Mouse (Mus musculus) ES-Bruce4 (cell line): ENCODE results near the gene Rasa2. TPM values are rescaled to one million over a fixed set of nuclear protein-coding genes. Genes with fewer than 3 reads are reported as not detected.
"Not testable (repeated sequence)": the region's sequence is repeated elsewhere in the genome, so short reads cannot be mapped to it uniquely, and the experiment has no call there.

ENCODE experiments used
- H3K27ac ChIP-seq: 2 replicates; pipeline ENCODE4 v1.5.1; 2012; ENCODE audit warnings: low read length, inconsistent platforms; ENCODE audit not compliant: insufficient read depth
- H3K27me3 ChIP-seq: 2 replicates; pipeline ENCODE4 v1.6.1; 2012; ENCODE audit warnings: mild to moderate bottlenecking, low read length, inconsistent platforms; ENCODE audit not compliant: control insufficient read depth, poor library complexity, insufficient read depth, severe bottlenecking
- H3K36me3 ChIP-seq: 2 replicates; pipeline ENCODE4 v1.6.1; 2012; ENCODE audit warnings: inconsistent platforms, mild to moderate bottlenecking, low read length, moderate library complexity; ENCODE audit not compliant: control insufficient read depth, poor library complexity, insufficient read depth, severe bottlenecking
- H3K4me1 ChIP-seq: one replicate; pipeline ENCODE4 v1.8.1; 2011; ENCODE audit warnings: low read length; ENCODE audit not compliant: control insufficient read depth, insufficient read depth
- H3K4me3 ChIP-seq: 2 replicates; pipeline ENCODE4 v1.5.1; 2011; ENCODE audit warnings: low read depth, mild to moderate bottlenecking, low read length
- H3K9ac ChIP-seq: 2 replicates; pipeline ENCODE4 v1.6.1; 2012; ENCODE audit warnings: low read depth, mild to moderate bottlenecking, inconsistent platforms; ENCODE audit not compliant: poor library complexity, severe bottlenecking
- H3K9me3 ChIP-seq: replicated peaks from 2 replicates; pipeline ENCODE4 v1.6.1; 2012; ENCODE audit warnings: mild to moderate bottlenecking, low read length, inconsistent platforms; ENCODE audit not compliant: control insufficient read depth, poor library complexity, insufficient read depth, severe bottlenecking
- CTCF ChIP-seq: IDR thresholded peaks from one replicate; pipeline ENCODE4 v1.8.1; 2011; ENCODE audit warnings: low read depth, low read length
- EP300 ChIP-seq: IDR thresholded peaks from 2 replicates; pipeline ENCODE4 v1.6.1; 2011; ENCODE audit warnings: low read depth, low read length; ENCODE audit not compliant: insufficient read depth
- POLR2A ChIP-seq: IDR thresholded peaks from one replicate; pipeline ENCODE4 v1.8.1; 2011; ENCODE audit warnings: low read length; ENCODE audit not compliant: insufficient read depth
- polyA plus RNA-seq: library from polyadenylated mRNA; stranded (reverse); fragments of >200 nt; gene quantifications from 2 replicates; pipeline ENCODE4 v1.2.4, GENCODE M21; 2011; ENCODE audit warnings: low read depth; ENCODE audit not compliant: missing spikeins, insufficient read depth, insufficient read length

Rasa2 gene
- 16.9 and 18.3 TPM in 2 replicates for polyA plus RNA-seq

DNA sequence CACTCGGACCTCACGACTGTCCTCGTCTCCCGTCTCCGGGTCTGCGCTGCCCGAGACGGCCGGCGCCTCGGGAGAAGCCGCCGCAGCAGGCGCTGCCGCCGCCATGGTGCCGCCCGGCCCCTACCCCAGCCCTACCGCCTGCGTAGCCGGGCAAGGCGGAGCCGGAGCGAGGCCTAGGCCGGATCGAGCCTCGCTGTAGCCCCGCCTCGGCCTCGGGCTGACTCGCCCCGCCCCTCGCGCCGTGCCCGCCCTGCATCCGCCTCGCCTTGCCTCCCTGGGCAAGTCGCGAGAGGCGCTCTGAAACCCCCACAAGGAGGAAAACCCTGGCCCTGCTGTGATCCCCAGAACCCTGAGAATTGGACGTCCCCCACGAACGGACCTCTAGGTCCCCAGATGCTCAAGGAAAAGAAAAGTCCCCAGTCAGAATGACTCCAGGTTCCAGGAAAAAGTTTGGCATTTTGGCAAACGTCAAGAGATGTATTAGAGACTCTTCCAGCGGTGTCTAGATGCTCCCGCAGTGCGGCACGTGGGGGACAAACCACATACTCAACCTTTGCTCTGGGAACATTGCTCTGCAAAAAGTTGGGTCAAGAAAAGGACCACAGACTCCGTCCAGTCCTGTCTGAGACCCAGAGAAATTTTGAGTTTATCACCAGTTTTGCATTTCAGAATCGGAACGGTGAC is at the start of gene Rasa2:
Rasa2 (minus strand) TSS at position 229 of the 684 bp plus-strand sequence.
- Histone ChIP-seq H3K36me3 (no peaks in the 10 kb centered on the region), H3K27me3 (no peaks in the 10 kb centered on the region), H3K4me1 (no peaks in the 10 kb centered on the region)

GRCm38 (mm10) chr9:96678611-96679010 is 47.2 kb upstream of the Rasa2 start:
- Histone ChIP-seq H3K27me3 (no peaks in the 10 kb centered on the region), H3K36me3 (no peaks in the 10 kb centered on the region), H3K4me3 (no peak overlapping the region), H3K4me1 (no peaks in the 10 kb centered on the region), H3K27ac (no peak overlapping the region), H3K9ac (no peak overlapping the region), H3K9me3 (no peaks in the 10 kb centered on the region)
- TF ChIP-seq EP300 (no peak), POLR2A (no peak), CTCF (no peak)

More for the DNA sequence above, at the start of gene Rasa2:
- H3K4me3 ChIP-seq: peak within 1 kb of the TSS; percentile 88
- H3K9me3 ChIP-seq: no peaks in the 10 kb centered on the region
- TF ChIP-seq EP300: no peak
- no peak for TF ChIP-seq CTCF
- no peak within 1 kb of the TSS for H3K27ac ChIP-seq
- peak within 1 kb of the TSS; percentile 93 for H3K9ac ChIP-seq

DNA sequence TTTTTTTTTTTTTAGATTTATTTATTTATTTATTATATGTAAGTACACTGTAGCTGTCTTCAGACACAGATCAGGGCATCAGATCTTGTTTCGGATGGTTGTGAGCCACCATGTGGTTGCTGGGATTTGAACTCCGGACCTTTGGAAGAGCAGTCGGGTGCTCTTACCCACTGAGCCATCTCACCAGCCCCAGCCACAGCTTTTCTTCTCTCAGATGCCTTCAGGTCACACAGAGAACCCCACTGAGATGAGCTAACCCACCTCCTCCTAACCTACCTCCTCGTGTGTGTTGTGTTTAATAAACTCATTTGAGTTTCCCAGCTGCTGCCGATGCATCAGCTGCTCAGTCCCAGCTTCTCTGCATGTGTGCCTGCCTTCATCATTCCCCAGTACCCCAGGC is 46.3 kb upstream of the Rasa2 start:
- not testable (repeated sequence) for H3K4me1 ChIP-seq, H3K9ac ChIP-seq, H3K4me3 ChIP-seq, H3K36me3 ChIP-seq, H3K27me3 ChIP-seq, H3K27ac ChIP-seq, H3K9me3 ChIP-seq

DNA sequence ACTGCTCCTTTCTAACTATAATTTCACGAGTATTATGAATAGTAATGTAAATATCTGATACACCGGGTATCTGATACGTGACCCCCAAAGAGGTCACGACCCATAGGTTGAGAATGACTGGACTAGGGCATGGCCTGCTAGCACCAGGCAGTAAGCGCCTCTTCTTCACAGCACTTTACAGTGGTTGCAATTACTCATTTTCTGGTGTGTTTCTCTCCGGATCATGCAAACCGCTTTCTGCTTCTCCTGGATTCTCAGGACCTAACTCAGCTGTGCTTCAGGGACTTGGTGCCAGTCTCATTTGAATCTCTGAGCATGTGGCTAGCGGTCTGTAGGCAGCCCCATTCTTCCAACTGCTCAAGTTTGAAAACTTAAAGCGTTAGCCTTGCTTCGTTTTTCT is 45.3 kb upstream of the Rasa2 start:
- H3K9ac ChIP-seq: no peak overlapping the region
- TF ChIP-seq POLR2A (no peak), CTCF (no peak), EP300 (no peak)
- H3K27me3 ChIP-seq: no peaks in the 10 kb centered on the region

DNA sequence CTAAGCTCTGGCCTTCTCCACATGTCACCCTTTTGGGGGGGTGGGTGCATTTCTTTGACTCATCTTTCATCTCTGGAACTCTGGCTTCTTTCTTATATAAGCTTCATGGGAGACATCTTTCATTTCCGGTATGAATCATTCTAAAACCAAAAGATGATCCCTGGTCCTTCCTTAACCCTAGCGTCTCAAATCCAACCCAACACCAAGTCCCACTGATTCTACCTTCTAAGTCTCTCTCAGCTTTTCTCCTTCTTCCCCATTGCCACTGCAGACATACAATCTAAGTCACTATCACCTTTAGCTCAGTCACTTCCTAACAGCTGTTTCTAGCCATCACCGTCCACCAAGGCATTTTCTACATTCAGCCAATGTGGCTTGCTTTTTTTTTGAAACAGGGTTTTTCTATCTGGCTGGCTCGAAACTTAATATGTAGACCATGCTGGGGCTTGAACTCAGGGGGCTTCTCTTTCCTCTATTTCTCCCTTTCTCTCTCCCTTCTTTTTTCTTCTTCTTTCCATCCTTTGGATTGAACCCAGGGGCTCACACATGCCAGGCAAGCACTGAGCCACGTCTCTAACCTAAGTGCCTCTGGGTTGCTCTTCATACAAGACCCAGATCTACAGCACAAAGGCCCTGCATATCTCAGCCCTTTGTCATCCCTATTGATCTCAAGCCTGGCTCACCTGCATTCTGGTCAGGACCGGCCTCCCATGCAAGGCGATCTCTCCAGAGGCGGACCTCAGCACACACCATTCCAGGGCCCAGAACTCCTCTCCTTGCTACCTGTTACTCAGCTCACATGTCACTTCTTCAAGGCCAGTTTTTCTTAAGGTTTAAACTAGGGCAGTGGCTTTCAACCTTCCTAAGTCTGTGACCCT is 44.6 kb upstream of the Rasa2 start:
- H3K9me3 ChIP-seq: no peaks in the 10 kb centered on the region
- H3K4me3 ChIP-seq: no peak overlapping the region
- no peak overlapping the region for H3K27ac ChIP-seq
- H3K4me1 ChIP-seq: no peaks in the 10 kb centered on the region
- no peaks in the 10 kb centered on the region for H3K27me3 ChIP-seq
- H3K9ac ChIP-seq: no peak overlapping the region
- no peak for TF ChIP-seq POLR2A
- TF ChIP-seq EP300: no peak
- TF ChIP-seq CTCF: no peak
- H3K36me3 ChIP-seq: no peaks in the 10 kb centered on the region

More for the DNA sequence above, 45.3 kb upstream of the Rasa2 start:
- H3K4me3 ChIP-seq: no peak overlapping the region
- H3K4me1 ChIP-seq: no peaks in the 10 kb centered on the region
- H3K9me3 ChIP-seq: no peaks in the 10 kb centered on the region
- no peaks in the 10 kb centered on the region for H3K36me3 ChIP-seq
- no peak overlapping the region for H3K27ac ChIP-seq
